Mouse (Mus musculus) forebrain, embryonic 15.5 days (tissue): Measurements from ENCODE around the gene Dntt. TPM values are rescaled to one million over a fixed set of nuclear protein-coding genes. Genes with fewer than 3 reads are reported as not detected.

Experiments used
- ATAC-seq: fragments of 200-750 bp; cut with Nextera tagmentation; replicated peaks from 2 replicates; pipeline ENCODE4 v1.8.0; 2017; ENCODE audit warnings: mild to moderate bottlenecking, moderate TSS enrichment, moderate library complexity
- H3K27ac ChIP-seq: fragments of 300-500 bp; sonication (generic); replicated peaks from 2 replicates; pipeline ENCODE4 v1.5.1; 2015; ENCODE audit warnings: mild to moderate bottlenecking, inconsistent platforms
- H3K27me3 ChIP-seq: fragments of 300-500 bp; sonication (generic); 2 replicates; pipeline ENCODE4 v1.6.1; 2015; ENCODE audit warnings: inconsistent platforms
- H3K36me3 ChIP-seq: fragments of 300-500 bp; sonication (generic); 2 replicates; pipeline ENCODE4 v1.6.1; 2015; ENCODE audit warnings: mild to moderate bottlenecking, inconsistent platforms
- H3K4me1 ChIP-seq: fragments of 300-500 bp; sonication (generic); 2 replicates; pipeline ENCODE4 v1.6.1; 2015; ENCODE audit warnings: inconsistent platforms
- H3K4me2 ChIP-seq: fragments of 300-500 bp; sonication (generic); replicated peaks from 2 replicates; pipeline ENCODE4 v1.6.1; 2015; ENCODE audit warnings: mild to moderate bottlenecking, inconsistent platforms
- H3K4me3 ChIP-seq: fragments of 300-500 bp; sonication (generic); 2 replicates; pipeline ENCODE4 v1.5.1; 2015; ENCODE audit warnings: mild to moderate bottlenecking, inconsistent platforms
- H3K9ac ChIP-seq: fragments of 300-500 bp; sonication (generic); replicated peaks from 2 replicates; pipeline ENCODE4 v1.6.1; 2015; ENCODE audit warnings: mild to moderate bottlenecking, inconsistent platforms
- H3K9me3 ChIP-seq: fragments of 300-500 bp; sonication (generic); 2 replicates; pipeline ENCODE4 v1.6.1; 2016; ENCODE audit warnings: inconsistent platforms
- WGBS: fragments of 180-500 bp; shearing (Covaris S2); methylation state at CpG from one replicate; pipeline ENCODE4 v1.1.7; 2015; ENCODE audit warnings: mixed read lengths; 5-methylcytosine and 5-hydroxymethylcytosine counted together
- polyA plus RNA-seq: library from polyadenylated mRNA; unstranded; fragments of >200 nt; fragmentation: Nextera tagmentation; extraction: Ambion mirVana; gene quantifications from 2 replicates; pipeline ENCODE4 v1.2.1, GENCODE M21; 2015

Gene Dntt
- not detected in 2 replicates for polyA plus RNA-seq

DNA sequence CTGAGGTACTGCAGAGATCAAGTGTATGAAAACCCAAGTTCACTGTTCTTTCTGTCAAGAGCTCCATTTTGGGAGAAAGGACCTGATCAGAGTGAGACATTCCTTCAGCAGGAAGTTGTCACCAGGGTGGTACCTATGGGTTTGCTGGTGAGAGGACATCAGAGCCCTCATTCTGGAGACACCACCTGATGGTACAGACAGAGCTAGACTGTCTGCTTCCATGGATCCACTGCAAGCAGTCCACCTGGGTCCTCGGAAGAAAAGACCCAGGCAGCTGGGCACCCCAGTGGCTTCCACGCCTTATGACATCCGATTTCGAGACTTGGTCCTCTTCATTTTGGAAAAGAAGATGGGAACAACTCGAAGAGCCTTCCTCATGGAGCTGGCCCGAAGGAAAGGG is at the start of gene Dntt:
TSS of gene Dntt (plus strand) at position 57 of the 400 bp plus-strand sequence.
- Histone ChIP-seq H3K4me3 (no peak within 1 kb of the TSS), H3K36me3 (no peaks in the 10 kb centered on the region), H3K27me3 (no peaks in the 10 kb centered on the region), H3K4me1 (no peaks in the 10 kb centered on the region), H3K9ac (no peak within 1 kb of the TSS), H3K9me3 (no peaks in the 10 kb centered on the region), H3K27ac (no peak within 1 kb of the TSS), H3K4me2 (no peak within 1 kb of the TSS)
- ATAC-seq, result no peak
- WGBS, result 91% methylated on average over 6 of the region's 6 CpGs

DNA sequence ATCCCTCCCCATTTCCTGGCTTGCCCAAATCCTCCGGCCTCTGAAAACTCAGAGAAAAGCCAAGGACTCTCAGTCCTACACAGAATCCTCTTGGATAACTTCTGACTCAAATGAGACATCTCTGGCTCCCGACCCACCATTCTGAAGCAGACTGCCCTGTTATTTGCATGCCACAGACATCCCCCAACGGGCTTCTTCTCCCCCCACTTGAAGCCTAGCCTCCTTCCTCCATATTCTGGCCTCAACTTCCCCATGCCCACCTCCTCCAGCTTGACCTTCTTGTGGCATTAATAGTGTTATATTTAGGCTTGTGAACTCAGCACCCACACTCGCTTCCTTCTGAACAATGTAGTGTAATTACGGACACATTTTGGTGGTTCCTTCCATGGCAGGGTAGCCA is 48.4 kb upstream of the Dntt start:
- H3K27me3 ChIP-seq, result no peaks in the 10 kb centered on the region
- no peak overlapping the region for H3K27ac ChIP-seq
- 84% methylated on average over 5 of the region's 5 CpGs for WGBS
- H3K4me3 ChIP-seq, result no peak overlapping the region
- H3K4me1 ChIP-seq, result no peaks in the 10 kb centered on the region
- no peak overlapping the region for H3K4me2 ChIP-seq
- H3K36me3 ChIP-seq, result no peaks in the 10 kb centered on the region
- no peaks in the 10 kb centered on the region for H3K9me3 ChIP-seq
- ATAC-seq, result no peak
- H3K9ac ChIP-seq, result no peak overlapping the region

DNA sequence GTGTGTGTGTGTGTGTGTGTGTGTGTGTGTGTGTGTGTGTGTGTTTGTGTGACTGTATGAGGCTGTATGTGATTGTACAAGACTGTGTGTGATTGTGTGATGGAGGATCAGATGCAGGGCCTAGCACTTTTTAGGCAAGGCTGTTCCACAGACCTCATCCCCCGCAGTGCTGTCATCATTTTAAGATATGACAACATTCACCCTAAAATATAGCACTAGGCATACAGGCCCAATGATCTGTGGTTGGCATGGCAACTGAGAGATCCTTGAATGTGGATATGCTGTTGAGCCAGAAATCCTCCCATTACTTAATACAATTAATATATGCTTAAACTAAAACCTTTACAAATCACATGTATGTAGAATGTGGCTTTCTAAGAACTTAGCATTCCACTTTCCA is 44.5 kb upstream of the Dntt start:
- 100% methylated on average over 1 of the region's 1 CpGs for WGBS
- Histone ChIP-seq H3K4me2 (no peak overlapping the region), H3K4me3 (no peak overlapping the region), H3K36me3 (no peaks in the 10 kb centered on the region), H3K9me3 (no peaks in the 10 kb centered on the region), H3K27ac (no peak overlapping the region), H3K27me3 (no peaks in the 10 kb centered on the region), H3K4me1 (no peaks in the 10 kb centered on the region), H3K9ac (no peak overlapping the region)
- no peak for ATAC-seq

DNA sequence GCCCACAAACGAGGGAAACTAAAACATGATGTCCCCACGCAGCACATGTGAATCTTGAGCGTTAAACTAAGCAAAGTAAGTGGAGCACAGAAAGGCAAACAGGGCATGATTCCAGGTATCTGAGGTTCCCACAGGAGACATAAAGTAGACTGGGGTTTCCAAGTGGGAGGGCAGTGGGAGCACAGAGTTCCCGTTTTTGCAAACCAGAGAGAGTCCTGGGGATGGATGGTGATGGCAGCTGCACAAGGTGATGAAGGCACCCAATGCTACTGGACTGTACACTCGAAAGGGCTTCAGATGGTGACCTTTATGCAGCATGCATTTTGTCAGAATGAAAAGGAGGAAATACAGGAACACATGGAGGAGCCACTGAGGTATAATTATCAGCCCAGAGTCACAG is 40.2 kb upstream of the Dntt start:
- H3K4me1 ChIP-seq, result no peaks in the 10 kb centered on the region; the same call in 1 of the 2 replicates
- no peaks in the 10 kb centered on the region for H3K36me3 ChIP-seq
- no peak for ATAC-seq
- H3K4me3 ChIP-seq, result no peak overlapping the region
- no peak overlapping the region for H3K9ac ChIP-seq
- WGBS, result 88% methylated on average over 5 of the region's 5 CpGs
- no peaks in the 10 kb centered on the region for H3K27me3 ChIP-seq
- no peaks in the 10 kb centered on the region for H3K9me3 ChIP-seq
- no peak overlapping the region for H3K4me2 ChIP-seq
- no peak overlapping the region for H3K27ac ChIP-seq

DNA sequence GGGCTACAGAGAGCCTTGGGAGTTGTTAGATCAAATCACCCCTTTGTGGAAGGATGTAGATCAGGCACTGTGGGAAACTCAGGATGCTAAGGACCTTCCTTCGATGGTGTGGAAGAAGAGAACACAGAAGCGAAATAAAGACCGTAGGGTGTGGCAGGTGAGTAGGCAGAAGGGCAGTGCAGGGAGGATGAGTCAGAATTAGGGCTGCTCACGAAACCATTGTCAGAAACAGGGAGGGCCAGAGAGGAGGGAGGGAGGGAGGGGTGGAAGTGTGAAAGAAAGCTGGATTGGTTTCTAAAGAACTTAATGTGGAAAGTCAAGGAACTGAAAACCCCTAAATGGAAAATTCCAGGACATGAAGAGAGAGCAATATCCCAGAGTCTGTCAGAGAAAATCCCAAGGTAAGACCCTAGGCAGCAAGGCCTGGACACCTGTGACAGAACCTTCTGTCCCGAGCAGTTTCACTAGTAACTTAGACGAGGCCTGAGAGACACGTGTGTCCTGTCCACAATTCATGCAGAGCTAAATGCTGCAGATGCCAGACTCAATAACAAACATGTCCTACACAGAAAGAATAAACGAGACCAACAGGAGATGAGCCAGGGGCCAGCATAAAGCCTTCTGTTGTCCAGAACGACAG is 39.0 kb upstream of the Dntt start:
- Histone ChIP-seq H3K27me3 (no peaks in the 10 kb centered on the region), H3K4me2 (no peak overlapping the region), H3K9ac (no peak overlapping the region), H3K27ac (no peak overlapping the region), H3K4me1 (no peaks in the 10 kb centered on the region; the same call in 1 of the 2 replicates), H3K9me3 (no peaks in the 10 kb centered on the region), H3K36me3 (no peaks in the 10 kb centered on the region), H3K4me3 (no peak overlapping the region)
- no peak for ATAC-seq
- 81% methylated on average over 9 of the region's 9 CpGs for WGBS

DNA sequence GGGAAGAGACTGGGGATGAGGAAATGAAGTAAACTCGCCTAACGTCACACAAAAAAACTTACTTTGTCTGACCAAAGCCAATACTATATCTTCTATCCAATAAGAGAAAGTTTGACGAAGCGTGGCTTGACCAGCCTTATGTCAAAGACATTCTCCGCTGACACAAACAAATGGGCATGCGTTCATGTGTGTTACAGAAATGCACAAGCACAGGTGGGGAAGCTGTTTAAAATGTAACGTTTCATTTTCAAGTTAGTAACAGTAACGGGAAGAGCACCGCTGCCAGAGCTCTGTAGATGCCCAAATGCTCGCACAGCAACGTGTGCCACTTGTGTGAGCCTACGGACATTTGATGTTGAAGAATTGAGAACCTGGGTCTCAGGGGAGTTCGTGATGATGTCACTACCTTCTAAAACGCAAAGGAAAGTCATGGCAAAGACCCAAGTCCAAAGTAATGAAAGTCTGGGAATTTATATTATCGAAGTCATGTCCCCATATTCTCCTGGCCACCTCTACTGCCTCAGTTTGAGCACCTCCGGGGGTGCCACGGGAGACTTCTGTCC is 38.2 kb upstream of the Dntt start:
- H3K4me3 ChIP-seq, result no peak overlapping the region
- ATAC-seq, result no peak
- no peaks in the 10 kb centered on the region; the same call in 1 of the 2 replicates for H3K4me1 ChIP-seq
- WGBS, result 93% methylated on average over 17 of the region's 17 CpGs
- H3K9ac ChIP-seq, result no peak overlapping the region
- no peaks in the 10 kb centered on the region for H3K27me3 ChIP-seq
- H3K9me3 ChIP-seq, result no peaks in the 10 kb centered on the region
- no peak overlapping the region for H3K27ac ChIP-seq
- no peaks in the 10 kb centered on the region for H3K36me3 ChIP-seq
- no peak overlapping the region for H3K4me2 ChIP-seq

DNA sequence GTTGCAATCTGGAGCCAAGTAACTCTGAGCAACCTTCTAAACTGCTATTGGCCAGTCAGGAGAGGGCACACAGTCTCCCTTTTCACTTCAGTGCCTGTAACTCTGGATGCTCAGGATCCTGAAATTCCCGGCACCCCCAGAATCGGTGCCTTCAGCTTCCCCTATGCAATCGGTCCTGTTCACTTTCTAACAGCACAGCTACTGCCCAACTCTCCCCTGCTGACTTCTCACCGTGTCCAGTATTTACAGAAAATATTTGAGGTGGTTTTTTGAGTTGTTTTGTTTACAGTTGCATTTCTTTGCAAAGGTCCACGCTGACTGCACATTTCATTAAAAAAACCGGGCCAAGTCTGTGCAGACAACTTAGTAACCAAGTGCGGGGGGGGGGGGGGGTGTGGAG is 37.4 kb upstream of the Dntt start:
- 71% methylated on average over 7 of the region's 7 CpGs for WGBS
- H3K4me2 ChIP-seq, result no peak overlapping the region
- no peaks in the 10 kb centered on the region for H3K36me3 ChIP-seq
- no peaks in the 10 kb centered on the region; the same call in 1 of the 2 replicates for H3K4me1 ChIP-seq
- no peaks in the 10 kb centered on the region for H3K27me3 ChIP-seq
- H3K27ac ChIP-seq, result no peak overlapping the region
- no peaks in the 10 kb centered on the region for H3K9me3 ChIP-seq
- H3K4me3 ChIP-seq, result no peak overlapping the region
- no peak overlapping the region for H3K9ac ChIP-seq
- ATAC-seq, result no peak

DNA sequence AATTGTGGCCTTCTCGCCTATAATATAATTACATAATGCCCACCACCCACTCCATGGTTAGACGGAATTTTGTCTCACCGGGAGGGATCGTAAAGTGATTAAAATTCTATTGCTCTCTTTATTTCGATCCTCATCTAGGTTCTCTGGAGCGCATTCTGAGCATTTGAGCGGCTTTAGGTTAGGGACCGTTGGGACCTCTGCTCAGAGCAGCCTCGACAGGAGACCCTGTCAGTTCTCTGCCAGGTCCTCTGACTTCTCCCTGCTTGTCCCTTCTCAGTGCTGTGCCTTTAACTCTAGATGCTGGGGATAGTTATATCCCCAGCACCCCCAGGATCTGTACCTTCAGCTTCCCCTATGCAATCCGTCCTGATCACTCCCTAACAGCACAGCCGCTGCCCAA is 37.0 kb upstream of the Dntt start:
- WGBS, result 72% methylated on average over 10 of the region's 11 CpGs
- Histone ChIP-seq H3K4me3 (no peak overlapping the region), H3K27me3 (no peaks in the 10 kb centered on the region), H3K9ac (no peak overlapping the region), H3K4me2 (no peak overlapping the region), H3K4me1 (no peaks in the 10 kb centered on the region; the same call in 1 of the 2 replicates), H3K27ac (no peak overlapping the region), H3K36me3 (no peaks in the 10 kb centered on the region), H3K9me3 (no peaks in the 10 kb centered on the region)
- no peak for ATAC-seq

DNA sequence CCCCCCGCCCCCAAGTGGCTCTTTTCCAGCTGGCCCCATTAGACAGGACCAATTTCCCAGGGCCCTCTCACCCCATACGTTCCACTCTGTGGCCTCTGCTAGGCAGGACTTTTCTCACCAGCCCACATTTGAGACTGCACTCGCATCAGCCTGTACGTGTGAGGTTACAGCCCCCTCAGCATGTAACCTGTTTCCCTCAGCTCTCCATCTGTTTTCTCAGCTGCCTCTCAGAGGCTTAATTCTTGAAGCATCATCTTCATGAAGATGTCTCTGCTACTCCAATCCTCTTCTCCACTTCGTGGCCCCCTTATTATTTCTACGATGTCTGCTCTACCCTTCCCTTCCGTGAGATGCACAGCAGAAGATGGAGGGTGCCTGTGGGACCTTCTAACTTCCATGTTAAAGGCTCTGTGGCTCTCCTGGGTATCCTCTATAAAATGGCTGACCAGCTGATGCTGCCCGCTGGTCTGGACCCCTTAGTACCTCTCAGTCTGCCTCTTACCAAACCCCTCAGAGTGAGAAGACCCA is 36.5 kb upstream of the Dntt start:
- H3K27ac ChIP-seq, result no peak overlapping the region
- WGBS, result 66% methylated on average over 8 of the region's 8 CpGs
- no peaks in the 10 kb centered on the region for H3K9me3 ChIP-seq
- no peak for ATAC-seq
- H3K36me3 ChIP-seq, result no peaks in the 10 kb centered on the region
- H3K4me2 ChIP-seq, result no peak overlapping the region
- H3K9ac ChIP-seq, result no peak overlapping the region
- no peaks in the 10 kb centered on the region for H3K27me3 ChIP-seq
- H3K4me3 ChIP-seq, result no peak overlapping the region
- H3K4me1 ChIP-seq, result no peaks in the 10 kb centered on the region; the same call in 1 of the 2 replicates

DNA sequence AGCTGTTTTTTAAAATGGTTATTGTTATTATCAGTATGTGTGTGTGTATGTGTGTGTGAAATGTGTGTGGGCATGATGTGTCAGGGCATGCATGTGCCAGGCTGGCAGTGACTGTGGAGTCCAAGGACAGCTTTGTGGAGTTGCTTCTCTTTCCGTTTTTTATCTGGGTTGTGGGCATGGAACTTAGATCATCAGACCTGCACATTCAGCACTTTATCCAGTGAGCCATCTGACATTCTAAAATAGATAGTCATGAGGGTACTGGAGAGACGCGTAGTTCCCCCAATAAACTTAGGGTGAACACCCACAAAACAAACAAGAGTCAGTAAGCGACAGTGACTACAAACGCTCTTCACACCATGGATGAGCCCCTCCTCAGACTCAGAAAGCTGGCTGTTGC is 35.7 kb upstream of the Dntt start:
- no peak for ATAC-seq
- WGBS, result 96% methylated on average over 5 of the region's 5 CpGs

DNA sequence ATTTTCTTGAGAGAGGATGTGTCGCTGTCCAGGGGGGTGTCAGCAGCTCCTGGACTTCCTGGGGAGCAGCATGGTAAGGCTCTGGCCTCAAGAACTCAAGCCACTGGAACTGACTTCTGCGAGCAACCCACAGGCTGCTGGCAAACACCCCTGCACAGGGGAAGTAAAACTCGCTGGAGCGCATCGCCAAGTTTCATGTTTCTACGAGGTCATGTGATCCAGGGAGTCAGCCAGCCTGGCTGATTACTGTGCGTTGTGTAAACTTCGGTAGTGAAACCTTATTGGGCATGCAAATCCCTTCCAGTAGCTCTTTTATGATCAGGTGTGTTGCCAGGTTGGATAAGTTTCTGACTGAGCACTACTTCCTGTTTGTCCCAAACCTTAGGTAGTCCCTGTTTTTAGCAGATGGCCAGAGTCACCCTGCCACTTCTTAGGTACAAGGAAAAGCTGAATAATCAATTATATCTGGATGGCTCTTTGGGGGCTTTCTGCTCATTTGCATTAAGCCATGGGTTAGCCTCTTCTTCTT is 35.0 kb upstream of the Dntt start, which contains the start of gene Blnk:
TSS of gene Blnk (minus strand) at position 479 of the 529 bp plus-strand sequence.
- Histone ChIP-seq H3K27me3 (no peaks in the 10 kb centered on the region), H3K4me1 (no peaks in the 10 kb centered on the region; the same call in 1 of the 2 replicates), H3K4me3 (no peak within 1 kb of the TSS), H3K9ac (no peak within 1 kb of the TSS), H3K36me3 (no peaks in the 10 kb centered on the region), H3K9me3 (no peaks in the 10 kb centered on the region), H3K4me2 (no peak within 1 kb of the TSS), H3K27ac (no peak within 1 kb of the TSS)
- 62% methylated on average over 8 of the region's 8 CpGs for WGBS
- ATAC-seq, result no peak

More for the DNA sequence above, 35.7 kb upstream of the Dntt start:
- H3K9me3 ChIP-seq, result no peaks in the 10 kb centered on the region
- H3K9ac ChIP-seq, result no peak overlapping the region
- no peak overlapping the region for H3K27ac ChIP-seq
- H3K4me3 ChIP-seq, result no peak overlapping the region
- H3K4me1 ChIP-seq, result no peaks in the 10 kb centered on the region; the same call in 1 of the 2 replicates
- H3K36me3 ChIP-seq, result no peaks in the 10 kb centered on the region
- no peaks in the 10 kb centered on the region for H3K27me3 ChIP-seq
- no peak overlapping the region for H3K4me2 ChIP-seq

DNA sequence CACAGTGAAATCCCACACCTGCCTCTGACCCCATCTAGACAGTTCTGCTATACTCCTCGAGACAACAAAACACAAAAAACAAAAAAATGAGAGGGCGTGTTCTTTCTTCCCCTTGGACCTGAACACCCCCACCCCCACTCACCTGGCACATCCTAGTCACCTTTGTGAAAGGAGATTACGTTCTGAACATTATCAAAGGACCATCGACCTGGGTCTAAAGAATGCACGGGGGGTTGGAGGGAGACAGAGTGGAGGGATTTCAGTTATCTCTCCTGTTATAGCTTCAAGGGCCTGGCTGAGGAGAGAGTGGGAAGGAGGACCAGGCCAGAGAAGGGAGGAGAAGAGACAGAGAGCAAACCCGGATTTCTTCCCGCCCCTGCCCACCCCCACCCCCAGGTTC is 34.2 kb upstream of the Dntt start:
- Histone ChIP-seq H3K9ac (no peak overlapping the region), H3K27me3 (no peaks in the 10 kb centered on the region), H3K4me3 (no peak overlapping the region), H3K4me1 (no peaks in the 10 kb centered on the region; the same call in 1 of the 2 replicates), H3K36me3 (no peaks in the 10 kb centered on the region), H3K27ac (no peak overlapping the region), H3K9me3 (no peaks in the 10 kb centered on the region), H3K4me2 (no peak overlapping the region)
- no peak for ATAC-seq
- 73% methylated on average over 7 of the region's 7 CpGs for WGBS
